Mouse (Mus musculus): Measurements from ENCODE around the gene Mucl1.
"Not testable (repeated sequence)": the region's sequence is repeated elsewhere in the genome, so short reads cannot be mapped to it uniquely, and the experiment has no call there.

The Mucl1 gene

GRCm38 (mm10) chr15:103755369-103755768 lies at the start of gene Mucl1:
Gene Mucl1 (minus strand): TSS chr15:103755469.
- DNase-seq (ENCODE audit: low spot score) = no peak

GRCm38 (mm10) chr15:103766836-103767235 lies 11.6 kb upstream of the Mucl1 start:
- peak; percentile 83 for DNase-seq (ENCODE audit: low spot score)

DNA sequence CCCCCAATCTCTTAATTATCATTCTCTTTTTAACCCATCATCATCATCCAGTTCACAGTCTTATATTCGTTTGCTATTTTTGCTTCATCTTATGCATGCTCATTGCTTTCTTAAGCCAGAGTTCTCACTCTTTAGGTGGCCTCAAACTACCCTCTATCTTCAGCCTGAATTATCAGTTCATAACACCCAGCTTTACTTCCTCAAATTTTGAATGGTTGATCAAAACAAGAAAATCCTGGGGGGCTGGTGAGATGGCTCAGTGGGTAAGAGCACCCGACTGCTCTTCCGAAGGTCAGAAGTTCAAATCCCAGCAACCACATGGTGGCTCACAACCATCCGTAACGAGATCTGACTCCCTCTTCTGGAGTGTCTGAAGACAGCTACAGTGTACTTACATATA lies 38.4 kb downstream of the Mucl1 start:
- DNase-seq (ENCODE audit: low spot score) = not testable (repeated sequence)

All from retina, embryonic 14.5 days (tissue).